Mouse (Mus musculus) erythroblast, embryonic 14.5 days (primary cell): ENCODE measurements around the gene Klhl25. TPM values are rescaled to one million over a fixed set of nuclear protein-coding genes. Genes with fewer than 3 reads are reported as not detected.
"Not testable (repeated sequence)": the region's sequence is repeated elsewhere in the genome, so short reads cannot be mapped to it uniquely, and the experiment has no call there.

Experiments used
- H3K27me3 ChIP-seq: 2 replicates; pipeline ENCODE4 v1.6.1; 2012; ENCODE audit warnings: inconsistent platforms; ENCODE audit not compliant: control insufficient read depth
- H3K36me3 ChIP-seq: 2 replicates; pipeline ENCODE4 v1.6.1; 2012; ENCODE audit warnings: mild to moderate bottlenecking, inconsistent platforms; ENCODE audit not compliant: control insufficient read depth
- H3K4me1 ChIP-seq: 2 replicates; pipeline ENCODE4 v1.6.1; 2012; ENCODE audit warnings: inconsistent platforms; ENCODE audit not compliant: control insufficient read depth
- H3K4me3 ChIP-seq: replicated peaks from 2 replicates; pipeline ENCODE3; 2012; ENCODE audit warnings: moderate library complexity, mild to moderate bottlenecking, inconsistent platforms
- H3K9me3 ChIP-seq: 2 replicates; pipeline ENCODE4 v1.6.1; 2012; ENCODE audit warnings: low read length, inconsistent platforms, mixed read lengths; ENCODE audit not compliant: control insufficient read depth
- GATA1 ChIP-seq: IDR thresholded peaks from 2 replicates; pipeline ENCODE4 v1.6.1; 2012; ENCODE audit warnings: low read length, inconsistent platforms, mixed read lengths
- TAL1 ChIP-seq: IDR thresholded peaks from 3 replicates; pipeline ENCODE4 v1.6.1; 2012; ENCODE audit warnings: low read length, inconsistent platforms, mixed read lengths
- polyA plus RNA-seq: library from polyadenylated mRNA; stranded (reverse); fragments of >175 nt; gene quantifications from 2 replicates; pipeline ENCODE4 v1.2.3, GENCODE M21; 2012

The Klhl25 gene
- polyA plus RNA-seq, 1 experiment = 1.3 TPM

DNA sequence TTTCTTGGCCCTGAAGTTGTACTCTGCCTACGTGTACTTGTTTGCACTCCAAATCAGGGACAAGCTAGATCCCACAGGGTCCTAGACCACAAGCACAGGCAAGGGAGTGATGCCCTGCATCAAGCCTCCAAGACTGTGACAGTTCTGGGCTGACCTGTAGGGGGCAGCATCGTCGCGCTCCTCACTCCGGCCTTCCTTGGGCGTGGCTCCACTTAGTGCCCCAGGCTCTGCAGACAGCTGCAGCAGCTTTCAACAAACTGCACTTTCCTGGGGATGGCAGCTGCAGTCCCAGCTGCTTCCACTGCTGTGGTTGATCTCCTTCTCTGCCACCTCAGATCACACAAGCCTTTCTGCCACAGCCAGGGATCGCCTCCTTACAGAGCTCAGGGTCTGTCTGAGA lies 65.8 kb downstream of the Klhl25 start:
- H3K4me1 ChIP-seq = no peaks in the 10 kb centered on the region; the same call in 1 of the 2 replicates
- no peaks in the 10 kb centered on the region for H3K27me3 ChIP-seq
- no peak overlapping the region for H3K4me3 ChIP-seq
- no peaks in the 10 kb centered on the region for H3K36me3 ChIP-seq
- TF ChIP-seq TAL1 = no peak
- TF ChIP-seq GATA1 = no peak
- no peaks in the 10 kb centered on the region for H3K9me3 ChIP-seq

DNA sequence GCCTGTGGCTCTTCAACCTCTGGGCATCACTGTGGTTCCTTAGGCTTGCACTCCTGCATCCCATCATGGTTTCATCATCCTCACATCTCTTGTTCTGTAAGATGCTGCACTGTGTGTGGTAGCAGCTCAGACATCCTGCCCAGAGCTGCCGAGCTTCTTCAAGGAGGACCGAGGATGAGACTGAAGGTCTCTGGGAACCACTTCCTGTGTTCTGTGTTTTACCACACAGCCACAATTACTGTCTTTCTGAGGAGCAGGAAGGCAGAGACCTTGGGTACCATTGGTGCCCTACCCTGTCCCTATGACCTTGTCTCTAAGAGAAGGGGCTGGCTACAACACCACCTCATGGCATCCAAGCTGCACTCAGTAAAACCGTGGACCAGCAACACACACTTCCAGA lies 67.4 kb downstream of the Klhl25 start:
- not testable (repeated sequence) for H3K27me3 ChIP-seq, H3K4me3 ChIP-seq, H3K4me1 ChIP-seq, H3K9me3 ChIP-seq, H3K36me3 ChIP-seq

DNA sequence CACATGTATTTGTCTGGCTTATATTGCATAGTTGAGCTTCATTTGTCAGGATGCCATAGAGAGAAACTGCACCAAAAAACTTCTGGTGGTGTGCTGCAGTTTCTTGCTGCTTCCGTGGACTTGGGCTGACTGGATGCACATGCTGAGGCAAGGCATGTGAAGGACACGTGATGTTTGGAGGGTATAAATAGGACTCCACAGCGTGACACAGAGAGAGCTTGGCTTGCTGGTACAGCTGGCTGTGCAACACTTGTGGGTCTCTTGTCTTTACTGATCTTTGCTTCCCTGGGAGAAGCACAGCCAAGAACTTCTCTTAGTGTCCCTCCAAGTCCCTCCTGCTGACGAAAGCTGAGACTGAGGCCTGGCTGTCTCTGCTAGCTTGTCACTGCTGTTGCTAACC lies 69.6 kb downstream of the Klhl25 start:
- Histone ChIP-seq H3K4me1 (no peaks in the 10 kb centered on the region), H3K36me3 (no peaks in the 10 kb centered on the region), H3K4me3 (no peak overlapping the region), H3K27me3 (no peaks in the 10 kb centered on the region), H3K9me3 (no peaks in the 10 kb centered on the region)
- TF ChIP-seq GATA1 (no peak), TAL1 (no peak)

DNA sequence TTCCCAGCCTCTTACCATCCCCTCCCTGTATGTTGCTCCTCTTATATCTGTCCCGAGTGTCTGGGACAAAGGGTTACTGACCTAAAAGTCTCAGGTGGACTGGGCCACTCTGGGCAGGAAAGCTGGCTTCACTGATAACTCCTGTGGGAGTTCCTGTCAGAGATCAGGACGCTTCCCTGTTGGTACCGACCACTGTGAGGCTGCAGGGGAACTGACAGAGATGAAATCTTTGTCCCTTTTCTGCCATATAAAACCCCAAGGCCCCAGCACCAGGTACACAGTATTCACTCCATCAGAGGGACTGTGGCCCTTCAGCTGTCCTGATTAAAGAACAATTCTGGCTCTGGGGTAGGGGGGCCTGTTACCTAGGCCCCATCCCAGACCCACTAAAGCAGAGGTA lies 71.6 kb downstream of the Klhl25 start:
- not testable (repeated sequence) for H3K4me1 ChIP-seq, H3K27me3 ChIP-seq, H3K36me3 ChIP-seq, H3K9me3 ChIP-seq, H3K4me3 ChIP-seq
